Mouse (Mus musculus): ENCODE results near the gene Rbm4b.

Rbm4b gene

DNA sequence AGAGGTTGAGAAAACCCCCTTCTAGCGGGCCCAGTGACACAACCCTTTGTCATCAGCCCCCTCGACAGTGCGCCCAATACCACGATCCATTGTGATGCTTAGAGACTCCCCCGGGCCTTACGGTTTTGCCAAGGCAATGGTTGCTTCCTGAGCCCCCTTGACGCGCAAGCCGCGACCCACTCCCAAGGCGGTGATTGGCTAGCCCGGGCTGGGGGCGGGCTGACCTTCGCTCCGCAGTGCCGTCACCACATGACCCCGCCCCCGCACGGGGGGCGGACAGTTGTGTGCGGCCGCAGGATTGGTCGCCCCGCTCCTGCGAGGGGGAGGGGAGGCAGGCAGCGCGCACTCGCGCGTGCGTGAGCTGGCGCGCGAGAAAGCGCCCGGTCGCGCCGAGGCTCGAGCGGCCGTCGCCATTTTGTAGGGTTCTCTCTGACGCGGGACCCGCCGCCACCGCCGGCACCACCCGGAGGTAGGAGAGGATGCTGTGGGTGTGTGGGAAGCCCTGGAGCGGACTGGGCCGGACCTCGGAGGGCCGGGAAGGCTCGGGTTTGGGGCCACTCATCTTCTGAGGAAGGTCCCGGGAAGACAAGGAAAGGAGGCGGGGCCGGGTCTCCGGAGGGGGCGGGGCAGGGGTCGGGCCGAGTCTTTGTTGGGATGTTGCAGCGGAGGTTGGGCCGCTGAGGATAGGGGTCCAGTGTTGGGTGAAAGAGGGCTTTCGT is at the start of gene Rbm4b:
TSS of gene Rbm4b (plus strand) at position 305 of the 719 bp plus-strand sequence.
- peak; percentile 91 to 92 for DNase-seq (ENCODE audit: low spot score in 2 of 2)

DNA sequence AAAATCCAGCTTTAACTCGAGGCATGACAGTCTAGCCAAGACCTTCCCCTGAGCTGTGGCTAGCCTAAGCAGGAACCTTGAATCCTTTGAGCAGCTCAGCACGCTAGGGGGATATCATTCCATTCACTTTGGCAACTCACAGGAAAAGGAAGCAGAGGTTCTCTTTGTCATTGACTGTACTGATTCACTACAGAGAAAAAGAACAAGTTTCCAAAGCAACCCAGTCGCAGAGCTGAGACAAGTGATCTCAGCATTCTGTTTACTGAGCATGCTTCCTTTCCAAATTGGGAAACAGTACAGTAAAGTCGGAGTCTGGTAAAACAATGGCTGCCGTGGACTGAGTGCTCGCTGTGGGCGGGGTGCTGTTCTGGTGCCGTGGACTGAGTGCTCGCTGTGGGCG is 47.5 kb upstream of the Rbm4b start:
- no peak for DNase-seq (ENCODE audit: low spot score in 2 of 2)

DNA sequence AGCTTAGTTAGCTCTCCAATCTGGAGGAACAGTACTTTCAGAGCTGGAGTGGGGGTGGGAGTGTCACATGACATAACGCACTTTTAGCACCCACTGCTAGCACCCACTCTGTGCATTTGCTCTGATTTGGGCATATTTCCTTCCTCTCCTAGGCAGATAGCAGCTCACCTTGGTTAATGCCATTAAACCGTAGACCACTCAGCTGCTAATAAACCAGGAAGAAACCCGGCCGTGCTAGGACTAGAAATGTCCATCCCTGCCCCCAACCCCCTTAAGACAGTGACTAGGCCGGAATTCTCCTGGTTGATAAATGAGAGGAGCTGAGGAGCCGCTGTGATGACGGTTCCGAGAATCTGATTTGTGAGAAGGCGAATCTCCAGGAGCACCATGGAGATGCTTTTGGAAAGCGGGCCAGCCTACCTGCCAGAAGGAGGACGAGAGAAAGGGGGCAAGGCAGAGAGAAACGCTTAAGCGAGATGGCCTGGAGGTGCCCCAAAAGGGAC is 45.1 kb upstream of the Rbm4b start, which contains the start of gene Sptbn2:
TSS of gene Sptbn2 (plus strand) at position 70 of the 503 bp plus-strand sequence.
- DNase-seq (ENCODE audit: low spot score in 2 of 2): no peak

DNA sequence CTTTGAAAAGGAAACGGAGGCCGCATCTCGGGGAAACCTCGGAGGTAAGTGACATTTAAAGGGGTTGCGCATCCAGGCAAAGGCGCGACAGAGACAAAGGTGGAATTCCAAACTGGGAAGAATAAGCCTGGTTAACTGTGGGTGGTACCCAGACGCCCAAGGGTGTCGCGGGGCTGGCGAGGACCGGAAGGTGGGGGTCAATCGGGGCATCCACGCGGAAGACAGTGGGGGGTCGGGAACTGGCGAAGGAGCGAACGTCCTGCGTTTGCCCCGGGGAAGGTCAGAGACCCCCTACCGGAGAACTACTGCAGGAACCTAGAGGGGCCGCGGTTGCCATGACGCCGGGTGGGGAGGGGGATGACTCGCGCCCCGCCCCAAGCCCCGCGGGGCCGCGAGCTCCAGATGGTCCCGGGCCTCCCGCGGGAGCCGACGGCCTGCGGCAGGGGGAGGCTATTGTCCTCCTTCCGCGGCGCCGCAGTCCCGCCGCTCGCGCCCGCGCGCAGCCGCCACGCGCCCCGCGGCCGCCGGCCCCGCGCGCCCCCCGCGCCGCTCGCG is 44.6 kb upstream of the Rbm4b start:
- DNase-seq (ENCODE audit: low spot score in 2 of 2): no peak

DNA sequence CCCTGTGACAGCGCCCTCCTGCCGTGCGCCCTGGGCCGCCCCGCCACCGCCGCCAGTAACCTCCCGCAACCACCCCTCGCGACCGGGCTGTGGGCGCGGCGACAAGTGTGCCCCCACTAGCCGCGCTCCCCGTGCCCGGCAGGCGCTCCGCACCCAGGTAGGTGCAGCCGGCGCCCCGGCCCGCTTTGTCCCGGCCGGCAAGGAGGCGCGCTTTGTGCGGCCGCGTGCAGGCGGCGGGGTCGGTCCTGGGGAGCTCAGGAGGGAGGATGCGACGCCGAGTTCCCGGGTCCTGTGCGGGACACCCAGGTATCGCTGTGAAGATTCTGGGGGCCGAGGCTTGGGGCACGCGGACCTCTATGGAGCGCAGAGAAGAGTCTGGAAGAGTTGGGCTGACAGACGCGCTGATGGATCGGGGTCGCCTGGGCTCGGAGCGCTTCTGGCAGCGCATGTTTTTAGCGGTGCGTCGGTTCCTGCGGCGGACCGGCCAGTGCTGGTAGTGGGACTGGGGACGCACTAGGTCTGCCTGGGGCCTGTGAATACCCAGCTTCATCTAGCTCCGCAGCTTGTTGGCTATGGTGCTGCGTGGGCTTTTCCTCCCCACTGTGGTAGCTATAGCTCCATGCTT is 44.0 kb upstream of the Rbm4b start:
- peak in 1 of 2 experiments; percentile 33 for DNase-seq (ENCODE audit: low spot score in 2 of 2)

DNA sequence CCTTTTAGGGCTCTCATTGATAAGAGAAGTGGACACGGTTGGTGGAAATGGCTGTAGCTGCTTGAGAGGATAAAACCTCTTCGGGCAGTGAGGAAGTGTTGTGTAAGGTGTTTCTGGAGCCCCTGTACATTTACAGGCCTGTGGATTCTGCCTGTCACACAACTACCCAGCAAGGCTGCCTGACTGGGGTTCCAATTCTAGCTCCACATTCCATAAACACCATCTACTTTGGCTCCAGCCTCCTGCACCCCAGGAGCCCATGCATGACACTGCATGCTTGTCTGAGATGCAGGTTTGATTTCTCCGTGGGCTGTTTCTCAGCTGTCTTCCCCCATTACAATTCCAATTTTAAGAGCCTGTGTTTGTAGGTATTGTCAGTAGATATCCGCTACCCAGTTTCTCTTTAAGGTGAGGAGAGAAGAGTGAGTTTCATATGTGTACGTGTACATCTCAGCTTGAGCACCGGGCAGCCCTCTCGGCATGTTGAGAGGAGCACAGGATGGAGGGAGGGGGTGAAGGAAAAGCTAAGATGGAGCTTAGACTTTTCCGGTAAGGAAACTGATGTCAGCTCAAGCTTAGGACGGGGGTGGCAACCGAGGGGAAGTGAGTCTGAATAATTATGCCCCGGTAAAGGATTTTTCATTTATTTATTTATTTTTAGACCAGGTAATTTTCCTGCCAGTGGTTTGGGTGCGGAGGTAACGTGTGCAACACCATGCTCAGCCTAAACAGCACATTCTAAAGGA is 43.3 kb upstream of the Rbm4b start:
- DNase-seq (ENCODE audit: low spot score in 2 of 2): no peak

DNA sequence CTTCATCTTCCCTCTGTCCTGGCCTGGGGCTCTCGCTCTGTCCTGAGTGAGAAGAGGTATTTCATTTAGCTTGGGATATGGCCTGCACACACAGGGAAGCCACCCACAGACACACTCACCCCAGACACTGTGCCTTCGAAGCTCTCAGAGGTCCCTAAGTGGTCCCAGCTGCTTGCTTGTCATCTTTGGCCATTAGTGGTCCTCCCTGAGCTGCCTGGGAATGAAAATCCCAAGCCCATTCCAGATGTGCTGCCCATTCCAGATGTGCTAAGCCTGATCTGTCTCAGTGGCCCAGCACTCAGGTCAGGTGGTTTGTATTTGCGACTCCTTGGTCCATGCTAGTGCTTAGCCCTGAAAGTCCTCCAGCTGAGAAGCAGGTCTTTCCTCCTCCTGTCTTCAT is 42.4 kb upstream of the Rbm4b start:
- DNase-seq (ENCODE audit: low spot score in 2 of 2): no peak

DNA sequence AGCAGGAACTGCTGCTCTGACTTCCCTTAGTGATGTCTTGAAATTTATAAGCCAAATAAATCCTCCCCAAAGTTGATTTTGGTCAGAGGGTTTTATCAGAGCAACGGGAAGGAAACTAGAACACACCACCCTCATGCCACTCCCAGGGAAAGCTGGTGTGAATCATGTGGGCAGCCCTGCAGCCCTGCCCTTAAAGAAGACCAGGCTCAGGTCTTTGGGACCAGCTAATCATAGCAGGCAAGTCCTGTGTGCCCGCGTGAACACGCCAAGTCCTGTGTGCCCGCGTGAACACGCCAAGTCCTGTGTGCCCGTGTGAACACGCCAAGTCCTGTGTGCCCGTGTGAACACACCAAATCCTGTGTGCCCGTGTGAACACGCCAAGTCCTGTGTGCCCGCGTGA is 39.5 kb upstream of the Rbm4b start:
- no peak for DNase-seq (ENCODE audit: low spot score in 2 of 2)

DNA sequence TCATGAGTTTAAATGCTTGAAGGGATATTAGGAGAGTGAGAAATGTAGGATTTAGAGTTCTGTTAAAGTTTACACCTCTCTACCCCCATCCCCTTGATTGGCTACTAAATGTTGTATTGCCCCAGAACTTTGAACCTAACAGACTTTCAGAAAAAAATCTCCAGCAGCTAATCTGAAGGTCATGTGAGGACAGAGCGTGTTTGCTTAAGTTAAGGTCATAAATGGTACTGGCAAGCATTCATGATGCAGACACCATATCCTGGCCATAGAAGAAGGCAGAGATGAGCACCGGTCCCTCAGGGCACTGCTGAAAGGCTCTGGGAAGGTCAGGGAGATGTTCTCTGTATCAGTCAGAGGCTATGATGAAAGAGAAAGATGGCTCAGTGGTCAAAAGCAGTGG is 39.0 kb upstream of the Rbm4b start:
- no peak for DNase-seq (ENCODE audit: low spot score in 2 of 2)

DNA sequence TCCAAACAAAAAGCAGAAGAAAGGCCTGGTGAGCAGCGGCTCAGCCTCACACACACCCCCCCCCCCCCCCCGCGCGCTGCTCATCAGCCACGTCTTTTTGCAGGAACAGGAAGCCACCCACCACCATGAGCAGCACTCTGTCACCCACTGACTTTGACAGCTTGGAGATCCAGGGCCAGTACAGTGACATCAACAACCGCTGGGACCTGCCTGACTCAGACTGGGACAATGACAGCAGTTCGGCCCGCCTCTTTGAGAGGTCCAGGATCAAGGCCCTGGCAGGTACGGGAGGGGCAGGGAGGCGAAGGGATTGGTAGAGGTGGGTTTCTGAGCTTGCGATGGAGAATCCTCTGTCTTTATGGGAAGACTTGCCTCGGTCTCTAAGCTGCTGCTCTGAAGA is 37.6 kb upstream of the Rbm4b start:
- peak in 1 of 2 experiments; percentile 19 for DNase-seq (ENCODE audit: low spot score in 2 of 2)

DNA sequence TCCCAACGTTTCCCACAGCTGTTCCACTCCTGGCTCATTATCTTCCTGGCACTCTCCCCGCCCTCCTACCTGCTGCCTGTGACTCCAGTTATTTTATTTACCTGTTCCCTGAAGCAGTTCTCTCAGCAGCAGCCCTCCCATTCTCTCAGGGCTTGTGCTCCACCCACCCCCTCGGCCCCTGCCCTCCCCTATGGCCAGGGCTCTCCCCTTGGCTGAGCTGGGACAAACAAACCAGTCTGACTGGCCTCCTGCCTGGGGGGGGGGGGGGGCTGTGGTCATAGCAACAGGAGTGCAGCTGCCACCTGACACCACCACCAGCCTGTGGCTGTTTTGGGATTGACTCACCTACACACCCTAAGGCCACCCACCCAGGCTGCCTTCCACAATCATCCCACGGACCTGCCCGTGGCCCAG is 36.9 kb upstream of the Rbm4b start:
- DNase-seq (ENCODE audit: low spot score in 2 of 2): peak; percentile 25 to 74

DNA sequence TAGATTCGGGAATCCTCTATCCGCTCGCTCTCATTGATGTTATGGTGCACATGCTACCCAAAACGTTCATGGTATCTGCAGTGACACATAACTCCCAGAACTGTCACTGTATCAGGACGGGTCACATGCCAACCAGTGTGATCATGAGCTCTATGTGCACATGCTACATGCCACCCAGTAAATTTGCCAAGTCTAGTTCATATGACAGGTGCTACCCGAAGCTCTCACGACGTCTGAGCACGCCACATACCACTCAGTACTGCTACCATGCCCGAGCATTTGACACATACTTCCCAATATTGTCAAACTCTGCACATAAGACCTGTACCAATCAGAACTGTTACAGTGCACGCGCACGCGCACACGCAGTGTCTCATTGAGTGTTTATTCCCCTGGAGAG is 36.2 kb upstream of the Rbm4b start:
- peak in 1 of 2 experiments; percentile 26 for DNase-seq (ENCODE audit: low spot score in 2 of 2)

DNA sequence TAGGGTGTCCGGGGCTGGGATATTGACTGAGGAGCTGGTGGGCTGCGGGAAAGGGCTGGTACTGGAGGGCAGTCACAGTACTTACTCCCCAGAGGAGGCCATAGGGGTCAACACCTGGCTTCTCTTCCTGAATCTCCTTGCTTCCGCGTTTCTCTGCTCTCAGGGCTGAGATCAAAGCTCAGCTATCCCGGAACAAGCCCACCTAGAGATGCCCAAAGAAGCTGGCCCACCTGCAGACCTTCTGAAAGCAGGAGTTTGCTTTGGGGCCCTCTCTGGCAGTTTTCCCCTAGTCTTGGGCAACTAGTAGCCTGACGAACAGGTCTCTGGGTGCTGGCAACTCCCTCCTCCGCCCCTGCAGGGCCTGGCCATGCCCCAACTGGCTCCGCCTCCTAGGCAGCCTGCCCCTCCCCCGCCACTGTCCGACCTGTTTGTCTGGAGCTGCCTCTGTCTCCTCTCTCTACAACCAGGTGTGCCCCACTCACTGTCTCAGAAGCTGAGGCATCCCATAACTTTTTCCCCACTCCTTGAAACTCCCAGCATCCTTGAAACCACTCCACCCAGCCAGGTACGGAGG is 35.5 kb upstream of the Rbm4b start:
- DNase-seq (ENCODE audit: low spot score in 2 of 2): peak; percentile 89 to 92

DNA sequence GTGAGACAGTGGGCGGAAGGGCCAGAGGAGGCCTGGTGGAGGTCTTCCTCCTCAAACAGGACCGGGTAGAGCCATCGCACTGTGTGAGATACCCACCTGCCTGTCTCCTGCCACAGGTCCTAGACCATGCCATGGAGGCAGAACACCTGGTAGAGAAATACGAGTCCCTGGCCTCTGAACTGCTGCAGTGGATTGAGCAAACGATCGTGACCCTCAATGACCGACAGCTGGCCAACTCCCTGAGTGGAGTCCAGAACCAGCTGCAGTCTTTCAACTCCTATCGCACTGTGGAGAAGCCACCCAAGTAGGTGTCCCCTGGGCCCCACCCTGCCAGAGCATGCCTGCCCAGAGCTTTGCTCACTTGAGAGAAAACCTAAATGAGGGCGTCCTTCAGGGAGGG is 27.1 kb upstream of the Rbm4b start:
- DNase-seq (ENCODE audit: low spot score in 2 of 2): no peak

DNA sequence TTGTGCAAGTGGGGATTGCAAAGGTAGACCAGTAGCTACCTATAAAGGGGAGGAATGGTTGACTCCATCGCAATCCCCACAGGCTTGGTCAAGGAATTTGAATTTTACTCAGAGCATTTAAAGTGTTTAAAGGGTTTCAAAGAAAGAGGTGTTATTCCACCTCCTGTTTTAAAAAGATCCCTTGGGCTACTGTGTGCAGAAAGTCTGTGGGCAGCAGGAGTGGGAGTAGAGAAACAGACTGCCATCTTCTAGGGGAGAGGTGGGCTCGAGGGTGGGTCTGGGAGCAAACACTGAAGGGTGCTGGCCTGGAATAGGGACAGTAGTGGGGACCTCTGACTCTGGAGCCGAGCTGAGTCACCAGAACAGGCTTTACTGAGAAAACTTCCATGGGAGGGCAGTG is 23.2 kb upstream of the Rbm4b start:
- DNase-seq (ENCODE audit: low spot score in 2 of 2): no peak

DNA sequence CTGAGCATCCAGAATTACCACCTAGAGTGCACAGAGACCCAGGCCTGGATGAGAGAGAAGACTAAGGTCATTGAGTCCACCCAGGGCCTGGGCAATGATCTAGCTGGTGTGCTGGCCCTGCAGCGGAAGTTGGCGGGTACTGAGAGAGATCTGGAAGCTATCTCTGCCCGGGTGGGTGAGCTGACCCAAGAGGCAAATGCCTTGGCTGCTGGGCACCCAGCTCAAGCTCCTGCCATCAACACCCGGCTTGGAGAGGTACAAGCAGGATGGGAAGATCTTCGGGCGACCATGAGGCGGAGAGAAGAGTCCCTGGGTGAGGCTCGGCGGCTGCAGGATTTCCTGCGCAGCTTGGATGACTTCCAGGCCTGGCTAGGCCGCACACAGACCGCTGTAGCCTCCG is 18.4 kb upstream of the Rbm4b start:
- DNase-seq (ENCODE audit: low spot score in 2 of 2): no peak

DNA sequence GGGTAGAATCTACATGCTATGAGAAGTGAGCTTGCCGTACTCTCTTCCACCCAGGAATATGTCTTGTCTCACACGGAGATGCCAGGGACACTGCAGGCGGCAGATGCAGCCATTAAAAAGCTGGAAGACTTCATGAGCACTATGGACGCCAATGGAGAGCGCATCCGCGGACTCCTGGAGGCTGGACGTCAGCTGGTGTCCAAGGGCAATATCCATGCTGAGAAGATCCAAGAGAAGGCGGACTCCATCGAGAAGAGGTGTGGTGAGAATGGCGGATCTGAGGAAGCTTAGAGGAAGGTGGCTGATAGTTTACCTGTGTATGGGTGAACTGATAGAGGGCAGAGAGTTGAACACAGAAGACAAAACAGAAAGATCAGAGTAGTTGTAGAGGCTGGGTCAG is 17.2 kb upstream of the Rbm4b start:
- DNase-seq (ENCODE audit: low spot score in 2 of 2): no peak

DNA sequence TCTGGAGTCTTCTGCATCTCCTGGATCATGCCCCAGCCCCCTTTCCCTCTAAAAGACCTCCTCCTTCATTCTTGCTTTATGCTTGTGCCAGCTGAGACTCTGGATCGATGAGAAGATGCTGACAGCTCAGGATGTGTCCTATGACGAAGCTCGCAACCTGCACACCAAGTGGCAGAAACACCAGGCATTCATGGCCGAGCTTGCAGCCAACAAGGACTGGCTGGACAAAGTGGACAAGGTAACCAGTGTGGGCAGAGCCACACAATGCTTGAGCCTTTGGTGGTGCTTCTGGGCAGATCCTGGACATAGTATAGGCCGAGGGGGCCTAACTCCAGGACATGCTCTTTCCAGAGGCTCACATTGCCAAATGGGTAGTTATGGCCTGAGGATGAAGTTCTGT is 16.5 kb upstream of the Rbm4b start:
- DNase-seq (ENCODE audit: low spot score in 2 of 2): no peak

DNA sequence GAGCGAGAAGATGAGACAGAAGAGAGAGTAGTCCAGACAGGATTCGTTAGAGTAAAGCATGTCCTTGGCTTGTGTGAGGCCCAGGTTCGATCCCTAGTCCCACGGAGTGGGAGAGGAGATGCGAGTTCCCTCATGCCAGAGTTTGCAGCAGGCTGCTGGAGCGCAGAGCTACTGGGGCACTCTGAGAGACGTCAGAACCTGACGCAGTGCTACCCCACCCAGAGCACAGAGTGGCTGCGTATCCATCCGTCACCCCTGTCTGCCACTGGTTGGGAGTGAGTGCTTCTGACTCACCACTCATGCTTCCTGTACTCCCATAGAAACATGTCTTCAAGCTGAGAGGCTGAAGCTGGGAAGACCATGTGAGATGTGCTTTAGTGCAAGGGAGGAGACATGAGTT is 14.8 kb upstream of the Rbm4b start:
- no peak for DNase-seq (ENCODE audit: low spot score in 2 of 2)

DNA sequence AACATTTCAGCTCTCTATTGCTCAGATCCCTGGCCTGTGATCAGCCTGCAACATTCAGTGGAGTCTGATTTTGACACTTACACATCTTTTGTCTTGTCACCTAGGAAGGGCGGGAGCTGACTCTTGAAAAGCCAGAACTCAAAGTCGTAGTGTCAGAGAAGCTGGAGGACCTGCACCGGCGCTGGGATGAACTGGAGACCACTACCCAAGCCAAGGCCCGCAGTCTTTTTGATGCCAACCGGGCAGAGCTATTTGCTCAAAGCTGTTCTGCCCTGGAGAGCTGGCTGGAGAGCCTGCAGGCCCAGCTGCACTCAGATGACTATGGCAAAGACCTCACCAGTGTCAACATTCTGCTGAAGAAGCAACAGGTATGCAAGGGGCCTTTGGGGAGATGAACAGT is 14.1 kb upstream of the Rbm4b start:
- no peak for DNase-seq (ENCODE audit: low spot score in 2 of 2)

DNA sequence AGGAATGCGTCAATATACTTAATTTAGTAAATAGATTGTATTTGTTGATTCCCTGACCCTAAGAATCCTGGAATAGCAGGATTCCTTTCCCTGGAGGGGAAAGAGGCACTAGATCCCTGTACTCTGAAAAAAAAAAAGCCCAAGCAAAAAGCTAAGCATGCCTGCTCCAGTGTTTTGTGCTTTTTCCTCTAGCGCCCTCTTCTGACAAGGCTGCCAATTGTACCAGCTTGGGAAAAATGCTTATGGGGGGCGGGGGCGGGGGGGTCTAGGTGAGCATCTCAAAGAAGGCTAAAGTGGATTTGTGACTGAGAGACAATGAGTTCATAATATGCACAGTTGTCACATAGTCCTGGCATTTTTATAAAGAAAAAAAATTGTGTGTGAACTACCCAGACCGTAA is 12.8 kb upstream of the Rbm4b start:
- DNase-seq (ENCODE audit: low spot score in 2 of 2): no peak

DNA sequence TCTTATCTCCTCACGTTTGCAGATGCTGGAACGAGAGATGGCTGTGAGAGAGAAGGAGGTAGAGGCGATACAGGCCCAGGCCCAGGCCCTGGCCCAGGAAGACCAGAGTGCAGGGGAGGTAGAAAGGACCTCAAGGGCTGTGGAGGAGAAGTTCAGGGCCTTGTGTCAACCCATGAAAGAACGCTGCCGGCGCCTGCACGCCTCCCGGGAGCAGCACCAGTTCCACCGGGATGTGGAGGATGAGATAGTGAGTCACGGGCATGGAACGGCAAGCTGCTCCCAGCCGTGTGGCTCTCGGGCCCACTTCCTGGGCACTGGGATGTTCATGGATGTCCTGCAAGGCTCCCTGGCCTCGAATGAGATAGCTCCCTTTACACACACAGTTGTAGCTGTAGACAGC is 12.3 kb upstream of the Rbm4b start:
- DNase-seq (ENCODE audit: low spot score in 2 of 2): no peak
